Mouse (Mus musculus) forebrain, embryonic 13.5 days (tissue): ENCODE data around the gene Kcnma1. TPM values are rescaled to one million over a fixed set of nuclear protein-coding genes. Genes with fewer than 3 reads are reported as not detected.

ENCODE experiments used
- ATAC-seq: fragments of 200-750 bp; cut with Nextera tagmentation; 2 replicates; pipeline ENCODE4 v1.8.0; 2017
- H3K27ac ChIP-seq: fragments of 300-500 bp; sonication (generic); 2 replicates; pipeline ENCODE4 v1.5.1; 2015; ENCODE audit warnings: inconsistent platforms, mild to moderate bottlenecking, moderate library complexity
- H3K27me3 ChIP-seq: fragments of 300-500 bp; sonication (generic); 2 replicates; pipeline ENCODE4 v1.6.1; 2015; ENCODE audit warnings: mild to moderate bottlenecking, inconsistent platforms
- H3K36me3 ChIP-seq: fragments of 300-500 bp; sonication (generic); 2 replicates; pipeline ENCODE4 v1.6.1; 2015; ENCODE audit warnings: mild to moderate bottlenecking, inconsistent platforms; ENCODE audit not compliant: poor library complexity, severe bottlenecking
- H3K4me1 ChIP-seq: fragments of 300-500 bp; sonication (generic); 2 replicates; pipeline ENCODE4 v1.6.1; 2015; ENCODE audit warnings: inconsistent platforms
- H3K4me2 ChIP-seq: fragments of 300-500 bp; sonication (generic); 2 replicates; pipeline ENCODE4 v1.6.1; 2015; ENCODE audit warnings: inconsistent platforms, mild to moderate bottlenecking, moderate library complexity
- H3K4me3 ChIP-seq: fragments of 300-500 bp; sonication (generic); 2 replicates; pipeline ENCODE4 v1.5.1; 2015; ENCODE audit warnings: mild to moderate bottlenecking, inconsistent platforms
- H3K9ac ChIP-seq: fragments of 300-500 bp; sonication (generic); 2 replicates; pipeline ENCODE4 v1.6.1; 2015; ENCODE audit warnings: mild to moderate bottlenecking, inconsistent platforms
- H3K9me3 ChIP-seq: fragments of 300-500 bp; sonication (generic); replicated peaks from 2 replicates; pipeline ENCODE4 v1.6.1; 2016; ENCODE audit warnings: inconsistent platforms
- WGBS: fragments of 180-500 bp; shearing (Covaris S2); methylation state at CpG from one replicate; pipeline ENCODE4 v1.1.7; 2015; 5-methylcytosine and 5-hydroxymethylcytosine counted together
- polyA plus RNA-seq: library from polyadenylated mRNA; unstranded; fragments of >200 nt; fragmentation: Nextera tagmentation; extraction: Ambion mirVana; gene quantifications from 2 replicates; pipeline ENCODE4 v1.2.1, GENCODE M21; 2015

Gene Kcnma1
- polyA plus RNA-seq, 1 experiment from 2014 or later = 3.4 TPM

DNA sequence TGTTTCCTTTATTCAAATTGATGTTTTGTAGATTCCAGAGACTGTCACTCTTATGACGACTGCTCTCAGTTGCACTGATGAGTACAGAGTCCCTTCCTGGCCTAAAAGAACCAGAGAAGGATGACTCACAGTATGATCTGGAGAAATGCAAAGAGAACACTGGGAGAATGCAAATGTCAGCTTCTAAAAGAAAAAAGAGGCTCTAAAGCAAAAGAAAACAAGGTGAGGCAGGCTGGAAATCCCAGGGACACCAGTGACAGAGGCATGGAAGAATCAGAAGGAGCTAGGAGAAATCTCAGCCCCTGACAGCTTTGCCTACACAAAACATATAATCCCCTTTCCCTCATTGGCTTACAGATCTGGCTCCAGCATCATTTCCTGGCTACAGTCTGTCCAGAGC is 255.9 kb downstream of the Kcnma1 start:
- H3K27me3 ChIP-seq = no peaks in the 10 kb centered on the region
- no peak overlapping the region for H3K4me2 ChIP-seq
- H3K9me3 ChIP-seq = no peaks in the 10 kb centered on the region
- H3K27ac ChIP-seq = no peak overlapping the region
- WGBS = 79% methylated on average over 1 of the region's 1 CpGs
- no peaks in the 10 kb centered on the region for H3K36me3 ChIP-seq
- H3K4me1 ChIP-seq = no peaks in the 10 kb centered on the region
- ATAC-seq = no peak
- no peak overlapping the region for H3K4me3 ChIP-seq
- H3K9ac ChIP-seq = no peak overlapping the region

GRCm38 (mm10) chr14:23748011-23748410 is 266.3 kb downstream of the Kcnma1 start:
- H3K4me3 ChIP-seq = no peak overlapping the region
- no peaks in the 10 kb centered on the region for H3K9me3 ChIP-seq
- WGBS = 94% methylated on average over 2 of the region's 2 CpGs
- no peaks in the 10 kb centered on the region for H3K36me3 ChIP-seq
- H3K9ac ChIP-seq = no peak overlapping the region
- no peaks in the 10 kb centered on the region for H3K27me3 ChIP-seq
- H3K27ac ChIP-seq = no peak overlapping the region
- no peak overlapping the region for H3K4me2 ChIP-seq
- ATAC-seq = no peak
- no peaks in the 10 kb centered on the region for H3K4me1 ChIP-seq

- 82% methylated on average over 4 of the region's 4 CpGs for WGBS
- no peak overlapping the region for H3K9ac ChIP-seq
- no peaks in the 10 kb centered on the region for H3K27me3 ChIP-seq
- no peaks in the 10 kb centered on the region for H3K9me3 ChIP-seq
- H3K4me1 ChIP-seq = no peaks in the 10 kb centered on the region
- H3K36me3 ChIP-seq = no peaks in the 10 kb centered on the region
- H3K27ac ChIP-seq = no peak overlapping the region
- H3K4me3 ChIP-seq = no peak overlapping the region
- H3K4me2 ChIP-seq = no peak overlapping the region
- ATAC-seq = no peak
Measured at GRCm38 (mm10) chr14:23746976-23747375, 267.3 kb downstream of the Kcnma1 start.

GRCm38 (mm10) chr14:23741531-23741930 is 272.8 kb downstream of the Kcnma1 start:
- Histone ChIP-seq H3K9me3 (no peaks in the 10 kb centered on the region), H3K36me3 (no peaks in the 10 kb centered on the region), H3K4me1 (no peaks in the 10 kb centered on the region), H3K9ac (no peak overlapping the region), H3K4me3 (no peak overlapping the region), H3K4me2 (no peak overlapping the region), H3K27me3 (no peaks in the 10 kb centered on the region), H3K27ac (no peak overlapping the region)
- ATAC-seq = no peak

GRCm38 (mm10) chr14:23734200-23734599 is 280.1 kb downstream of the Kcnma1 start:
- H3K4me1 ChIP-seq = no peaks in the 10 kb centered on the region
- H3K9me3 ChIP-seq = no peaks in the 10 kb centered on the region
- 87% methylated on average over 3 of the region's 3 CpGs for WGBS
- no peak overlapping the region for H3K27ac ChIP-seq
- H3K4me3 ChIP-seq = no peak overlapping the region
- H3K9ac ChIP-seq = no peak overlapping the region
- no peak overlapping the region for H3K4me2 ChIP-seq
- no peak for ATAC-seq
- no peaks in the 10 kb centered on the region for H3K36me3 ChIP-seq
- H3K27me3 ChIP-seq = no peaks in the 10 kb centered on the region

- Histone ChIP-seq H3K27me3 (no peaks in the 10 kb centered on the region), H3K4me1 (peaks cover 1% of the 10 kb centered on the region), H3K4me3 (no peak overlapping the region), H3K36me3 (no peaks in the 10 kb centered on the region), H3K4me2 (no peak overlapping the region), H3K9me3 (no peaks in the 10 kb centered on the region), H3K9ac (no peak overlapping the region), H3K27ac (no peak overlapping the region)
- WGBS = 52% methylated on average over 2 of the region's 2 CpGs
- ATAC-seq = no peak
Measured at GRCm38 (mm10) chr14:23729377-23729776, 284.9 kb downstream of the Kcnma1 start.

DNA sequence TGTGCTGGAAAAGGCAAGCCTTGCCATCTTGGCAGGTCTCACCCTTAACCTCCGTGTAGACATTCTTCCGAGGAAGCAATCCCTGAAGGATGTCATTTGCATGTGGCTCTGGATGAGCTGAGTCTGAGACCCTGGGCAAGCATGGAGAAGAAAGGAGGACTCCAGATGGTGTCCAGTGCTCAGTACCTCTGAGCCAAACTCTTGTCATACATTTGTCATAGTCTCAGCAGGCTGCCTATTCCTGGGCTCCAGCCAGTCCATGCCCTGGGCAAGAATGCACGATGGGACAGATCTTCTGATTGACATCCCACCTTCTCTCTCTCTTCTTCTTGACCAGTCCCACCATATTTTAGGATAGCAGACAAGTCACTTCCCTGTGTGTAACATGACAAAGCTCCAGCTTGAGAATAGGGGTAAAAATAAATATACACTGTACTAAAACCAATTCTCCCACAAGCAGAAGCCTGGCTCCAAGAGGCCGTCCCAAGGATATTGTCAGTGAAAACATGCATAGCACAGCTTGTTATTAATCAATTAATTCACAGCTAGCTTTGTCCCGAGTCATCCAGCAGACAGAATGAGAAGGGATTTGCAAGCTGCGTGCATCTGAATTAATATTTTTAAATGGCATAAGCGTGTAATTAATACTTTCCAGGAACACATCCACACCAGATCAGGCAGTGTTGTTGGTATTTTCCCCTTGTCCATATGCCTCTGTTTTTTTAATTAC is 290.4 kb downstream of the Kcnma1 start:
- Histone ChIP-seq H3K36me3 (no peaks in the 10 kb centered on the region), H3K9ac (no peak overlapping the region), H3K27me3 (no peaks in the 10 kb centered on the region), H3K9me3 (no peaks in the 10 kb centered on the region), H3K4me2 (no peak overlapping the region), H3K4me1 (peaks cover 12% of the 10 kb centered on the region), H3K27ac (no peak overlapping the region), H3K4me3 (no peak overlapping the region)
- WGBS = 34% methylated on average over 7 of the region's 7 CpGs
- ATAC-seq = peak; percentile 21; the same call in 1 of the 2 replicates

- 65% methylated on average over 3 of the region's 3 CpGs for WGBS
- Histone ChIP-seq H3K4me3 (no peak overlapping the region), H3K27ac (no peak overlapping the region)
Measured at GRCm38 (mm10) chr14:23719246-23719645, 295.0 kb downstream of the Kcnma1 start.

DNA sequence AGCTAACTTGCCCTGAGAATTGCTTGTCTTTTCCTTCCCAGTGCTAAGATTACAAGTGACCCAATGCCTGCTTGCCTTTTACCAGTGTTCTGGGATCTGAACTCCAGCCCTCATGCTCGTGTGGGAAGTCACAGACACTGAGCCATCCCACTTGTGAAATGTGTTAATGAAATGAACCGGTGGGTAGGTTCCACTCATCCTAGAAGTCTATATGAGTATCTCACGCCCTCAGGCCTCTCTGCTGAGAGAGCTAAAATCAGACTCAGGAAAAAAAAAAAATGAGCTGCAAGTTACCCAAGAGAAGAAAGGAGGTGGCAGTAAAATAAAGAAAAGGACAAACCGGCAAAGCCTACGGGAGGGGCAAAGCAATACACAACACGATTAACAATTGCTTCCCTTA is 295.6 kb downstream of the Kcnma1 start:
- Histone ChIP-seq H3K9me3 (no peaks in the 10 kb centered on the region), H3K27ac (no peak overlapping the region), H3K4me3 (no peak overlapping the region), H3K9ac (no peak overlapping the region), H3K4me2 (no peak overlapping the region), H3K36me3 (no peaks in the 10 kb centered on the region), H3K27me3 (no peaks in the 10 kb centered on the region), H3K4me1 (peaks cover 3% of the 10 kb centered on the region)
- no peak for ATAC-seq
- 84% methylated on average over 6 of the region's 6 CpGs for WGBS

More at GRCm38 (mm10) chr14:23719246-23719645, 295.0 kb downstream of the Kcnma1 start:
- H3K27me3 ChIP-seq = no peaks in the 10 kb centered on the region
- H3K9me3 ChIP-seq = no peaks in the 10 kb centered on the region
- no peak for ATAC-seq
- no peaks in the 10 kb centered on the region for H3K36me3 ChIP-seq
- no peak overlapping the region for H3K9ac ChIP-seq
- H3K4me2 ChIP-seq = no peak overlapping the region
- peaks cover 9% of the 10 kb centered on the region for H3K4me1 ChIP-seq

DNA sequence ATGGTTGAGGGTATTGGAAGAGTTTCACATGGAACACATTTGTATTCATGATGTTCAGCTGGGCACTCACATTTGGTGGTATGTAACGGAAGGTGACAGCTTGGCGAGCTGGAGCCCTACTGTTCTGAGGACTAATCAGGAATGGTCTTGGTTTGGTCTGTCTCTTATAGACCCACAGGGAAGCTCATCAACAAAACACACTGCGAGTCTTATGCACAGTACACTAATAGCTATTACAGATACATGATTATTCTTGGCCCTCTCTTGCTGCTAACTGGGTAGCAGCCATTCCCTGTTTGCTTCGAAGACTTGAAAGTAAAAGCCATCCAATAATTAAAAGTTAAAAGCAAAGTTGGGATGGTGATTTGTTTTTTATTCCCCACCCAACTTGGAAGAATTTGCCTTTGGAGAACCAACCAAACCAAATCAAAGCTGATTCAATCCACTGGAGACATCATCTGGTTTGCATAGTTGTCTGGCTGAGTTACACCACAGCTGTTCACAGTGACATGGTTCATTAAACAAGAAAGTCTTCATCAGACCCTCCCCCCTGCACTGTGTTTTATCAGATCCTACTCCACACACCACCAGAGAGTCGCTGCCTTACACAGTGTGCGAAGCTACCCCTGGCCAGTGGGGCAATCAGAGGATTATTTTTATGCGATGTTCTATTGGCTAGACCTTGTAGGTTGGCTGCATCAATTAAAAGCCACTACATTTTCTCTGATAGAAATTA is 299.7 kb downstream of the Kcnma1 start:
- WGBS = 84% methylated on average over 7 of the region's 7 CpGs
- Histone ChIP-seq H3K27ac (no peak overlapping the region), H3K9me3 (no peaks in the 10 kb centered on the region), H3K9ac (no peak overlapping the region), H3K36me3 (no peaks in the 10 kb centered on the region), H3K27me3 (no peaks in the 10 kb centered on the region), H3K4me2 (no peak overlapping the region), H3K4me3 (no peak overlapping the region), H3K4me1 (no peaks in the 10 kb centered on the region)
- ATAC-seq = no peak

GRCm38 (mm10) chr14:23712891-23713290 is 301.4 kb downstream of the Kcnma1 start:
- H3K27ac ChIP-seq = no peak overlapping the region
- WGBS = 83% methylated on average over 5 of the region's 5 CpGs
- no peak for ATAC-seq

GRCm38 (mm10) chr14:23710954-23711353 is 303.3 kb downstream of the Kcnma1 start:
- H3K36me3 ChIP-seq = no peaks in the 10 kb centered on the region
- no peak overlapping the region for H3K9ac ChIP-seq
- H3K9me3 ChIP-seq = no peaks in the 10 kb centered on the region
- ATAC-seq = peak; percentile 57; the same call in 1 of the 2 replicates
- no peaks in the 10 kb centered on the region for H3K27me3 ChIP-seq
- no peak overlapping the region; the same call in 1 of the 2 replicates for H3K27ac ChIP-seq
- H3K4me3 ChIP-seq = no peak overlapping the region
- no peaks in the 10 kb centered on the region for H3K4me1 ChIP-seq
- WGBS = 70% methylated on average over 7 of the region's 7 CpGs
- H3K4me2 ChIP-seq = no peak overlapping the region

More at GRCm38 (mm10) chr14:23712891-23713290, 301.4 kb downstream of the Kcnma1 start:
- H3K9me3 ChIP-seq = no peaks in the 10 kb centered on the region
- no peak overlapping the region for H3K9ac ChIP-seq
- no peaks in the 10 kb centered on the region for H3K27me3 ChIP-seq
- H3K36me3 ChIP-seq = no peaks in the 10 kb centered on the region
- H3K4me1 ChIP-seq = no peaks in the 10 kb centered on the region
- no peak overlapping the region for H3K4me2 ChIP-seq
- no peak overlapping the region for H3K4me3 ChIP-seq
